Mouse (Mus musculus): ENCODE measurements around the gene Mob4. TPM values are rescaled to one million over a fixed set of nuclear protein-coding genes. Genes with fewer than 3 reads are reported as not detected.

The Mob4 gene
- polyA plus RNA-seq, 1 experiment from 2014 or later, result 94.4 TPM

- Histone ChIP-seq H3K4me3 (ENCODE audit: low read depth, low read length) (no peak overlapping the region), H3K36me3 (ENCODE audit: control insufficient read depth, insufficient read depth, low read length) (no peaks in the 10 kb centered on the region), H3K4me1 (replicated peaks; ENCODE audit: control insufficient read depth, insufficient read depth, low read length) (peaks cover 2% of the 10 kb centered on the region; the same call in 1 of the 2 replicates), H3K27ac (ENCODE audit: low read depth, low read length) (no peak overlapping the region), H3K27me3 (replicated peaks; ENCODE audit: control insufficient read depth, insufficient read depth, low read length) (no peaks in the 10 kb centered on the region), H3K9ac (ENCODE audit: low read depth, low read length) (no peak overlapping the region), H3K9me3 (ENCODE audit: control insufficient read depth, low read length) (peaks cover under 1% of the 10 kb centered on the region; the same call in 1 of the 2 replicates), H3K4me2 (no peak overlapping the region)
- no peak for ATAC-seq (replicated peaks; ENCODE audit: low FRiP score)
- DNase-seq (ENCODE audit: low spot score), result no peak
- 40% methylated on average over 5 of the region's 5 CpGs for WGBS
These were observed 33.0 kb downstream of the Mob4 start for GRCm38 (mm10) chr1:55164005-55164404.

- Histone ChIP-seq H3K4me3 (ENCODE audit: low read depth, low read length) (no peak overlapping the region), H3K9ac (ENCODE audit: low read depth, low read length) (no peak overlapping the region), H3K27me3 (replicated peaks; ENCODE audit: control insufficient read depth, insufficient read depth, low read length) (no peaks in the 10 kb centered on the region), H3K4me1 (replicated peaks; ENCODE audit: control insufficient read depth, insufficient read depth, low read length) (peaks cover 2% of the 10 kb centered on the region; the same call in 1 of the 2 replicates), H3K4me2 (no peak overlapping the region), H3K9me3 (ENCODE audit: control insufficient read depth, low read length) (peaks cover 5% of the 10 kb centered on the region; the same call in 1 of the 2 replicates), H3K36me3 (ENCODE audit: control insufficient read depth, insufficient read depth, low read length) (no peaks in the 10 kb centered on the region), H3K27ac (ENCODE audit: low read depth, low read length) (no peak overlapping the region)
- 58% methylated on average over 4 of the region's 4 CpGs for WGBS
- DNase-seq (ENCODE audit: low spot score) (no peak), ATAC-seq (replicated peaks; ENCODE audit: low FRiP score) (peak; percentile 62)
These were observed 36.5 kb downstream of the Mob4 start for GRCm38 (mm10) chr1:55167560-55167959.

GRCm38 (mm10) chr1:55168591-55168990 is 37.6 kb downstream of the Mob4 start:
- 86% methylated on average over 4 of the region's 4 CpGs for WGBS

GRCm38 (mm10) chr1:55171361-55172325 is 40.6 kb downstream of the Mob4 start:
- no peak for DNase-seq (ENCODE audit: low spot score)
- no peaks in the 10 kb centered on the region for H3K36me3 ChIP-seq (ENCODE audit: control insufficient read depth, insufficient read depth, low read length)
- ATAC-seq (replicated peaks; ENCODE audit: low FRiP score), result no peak
- H3K4me1 ChIP-seq (replicated peaks; ENCODE audit: control insufficient read depth, insufficient read depth, low read length), result peaks cover 2% of the 10 kb centered on the region; the same call in 1 of the 2 replicates
- no peak overlapping the region for H3K27ac ChIP-seq (ENCODE audit: low read depth, low read length)
- peak overlapping the region; percentile 37; the same call in 1 of the 2 replicates for H3K4me2 ChIP-seq
- peaks cover 5% of the 10 kb centered on the region; the same call in 1 of the 2 replicates for H3K9me3 ChIP-seq (ENCODE audit: control insufficient read depth, low read length)
- 64% methylated on average over 22 of the region's 22 CpGs for WGBS
- H3K4me3 ChIP-seq (ENCODE audit: low read depth, low read length), result no peak overlapping the region
- no peaks in the 10 kb centered on the region for H3K27me3 ChIP-seq (replicated peaks; ENCODE audit: control insufficient read depth, insufficient read depth, low read length)
- H3K9ac ChIP-seq (ENCODE audit: low read depth, low read length), result no peak overlapping the region

More at GRCm38 (mm10) chr1:55168591-55168990, 37.6 kb downstream of the Mob4 start:
- H3K9me3 ChIP-seq (ENCODE audit: control insufficient read depth, low read length), result peaks cover 5% of the 10 kb centered on the region; the same call in 1 of the 2 replicates
- no peaks in the 10 kb centered on the region for H3K36me3 ChIP-seq (ENCODE audit: control insufficient read depth, insufficient read depth, low read length)
- peaks cover 2% of the 10 kb centered on the region; the same call in 1 of the 2 replicates for H3K4me1 ChIP-seq (replicated peaks; ENCODE audit: control insufficient read depth, insufficient read depth, low read length)
- no peak overlapping the region for H3K9ac ChIP-seq (ENCODE audit: low read depth, low read length)
- no peak for DNase-seq (ENCODE audit: low spot score)
- ATAC-seq (replicated peaks; ENCODE audit: low FRiP score), result no peak
- H3K27me3 ChIP-seq (replicated peaks; ENCODE audit: control insufficient read depth, insufficient read depth, low read length), result no peaks in the 10 kb centered on the region
- no peak overlapping the region for H3K27ac ChIP-seq (ENCODE audit: low read depth, low read length)
- no peak overlapping the region for H3K4me2 ChIP-seq
- no peak overlapping the region for H3K4me3 ChIP-seq (ENCODE audit: low read depth, low read length)

GRCm38 (mm10) chr1:55173720-55174557 is 42.9 kb downstream of the Mob4 start:
- H3K27ac ChIP-seq (ENCODE audit: low read depth, low read length), result no peak overlapping the region
- WGBS, result 78% methylated on average over 10 of the region's 10 CpGs
- no peaks in the 10 kb centered on the region for H3K27me3 ChIP-seq (replicated peaks; ENCODE audit: control insufficient read depth, insufficient read depth, low read length)
- no peaks in the 10 kb centered on the region for H3K36me3 ChIP-seq (ENCODE audit: control insufficient read depth, insufficient read depth, low read length)
- no peak overlapping the region for H3K4me2 ChIP-seq
- peaks cover 5% of the 10 kb centered on the region; the same call in 1 of the 2 replicates for H3K9me3 ChIP-seq (ENCODE audit: control insufficient read depth, low read length)
- DNase-seq (ENCODE audit: low spot score) (no peak), ATAC-seq (replicated peaks; ENCODE audit: low FRiP score) (no peak)
- no peaks in the 10 kb centered on the region for H3K4me1 ChIP-seq (replicated peaks; ENCODE audit: control insufficient read depth, insufficient read depth, low read length)
- no peak overlapping the region for H3K9ac ChIP-seq (ENCODE audit: low read depth, low read length)
- no peak overlapping the region for H3K4me3 ChIP-seq (ENCODE audit: low read depth, low read length)

- no peaks in the 10 kb centered on the region for H3K4me1 ChIP-seq (replicated peaks; ENCODE audit: control insufficient read depth, insufficient read depth, low read length)
- H3K4me3 ChIP-seq (ENCODE audit: low read depth, low read length), result no peak overlapping the region
- no peak for DNase-seq (ENCODE audit: low spot score)
- H3K36me3 ChIP-seq (ENCODE audit: control insufficient read depth, insufficient read depth, low read length), result no peaks in the 10 kb centered on the region
- H3K9me3 ChIP-seq (ENCODE audit: control insufficient read depth, low read length), result no peaks in the 10 kb centered on the region
- WGBS, result 27% methylated on average over 3 of the region's 3 CpGs
- no peak overlapping the region for H3K9ac ChIP-seq (ENCODE audit: low read depth, low read length)
- H3K27ac ChIP-seq (ENCODE audit: low read depth, low read length), result no peak overlapping the region
- H3K4me2 ChIP-seq, result no peak overlapping the region
- ATAC-seq (replicated peaks; ENCODE audit: low FRiP score), result no peak
- no peaks in the 10 kb centered on the region for H3K27me3 ChIP-seq (replicated peaks; ENCODE audit: control insufficient read depth, insufficient read depth, low read length)
These were observed 43.6 kb downstream of the Mob4 start for GRCm38 (mm10) chr1:55174558-55175034.

GRCm38 (mm10) chr1:55179917-55180566 is 49.0 kb downstream of the Mob4 start:
- Histone ChIP-seq H3K9ac (ENCODE audit: low read depth, low read length) (no peak overlapping the region), H3K4me2 (no peak overlapping the region), H3K9me3 (ENCODE audit: control insufficient read depth, low read length) (peaks cover 5% of the 10 kb centered on the region; the same call in 1 of the 2 replicates), H3K4me1 (replicated peaks; ENCODE audit: control insufficient read depth, insufficient read depth, low read length) (no peaks in the 10 kb centered on the region), H3K27ac (ENCODE audit: low read depth, low read length) (no peak overlapping the region), H3K4me3 (ENCODE audit: low read depth, low read length) (no peak overlapping the region), H3K27me3 (replicated peaks; ENCODE audit: control insufficient read depth, insufficient read depth, low read length) (no peaks in the 10 kb centered on the region), H3K36me3 (ENCODE audit: control insufficient read depth, insufficient read depth, low read length) (no peaks in the 10 kb centered on the region)
- 66% methylated on average over 5 of the region's 5 CpGs for WGBS
- ATAC-seq (replicated peaks; ENCODE audit: low FRiP score) (no peak), DNase-seq (ENCODE audit: low spot score) (no peak)

GRCm38 (mm10) chr1:55182392-55182791 is 51.4 kb downstream of the Mob4 start:
- no peak for ATAC-seq (replicated peaks; ENCODE audit: low FRiP score)
- 92% methylated on average over 5 of the region's 5 CpGs for WGBS
- Histone ChIP-seq H3K9me3 (ENCODE audit: control insufficient read depth, low read length) (peaks cover 5% of the 10 kb centered on the region; the same call in 1 of the 2 replicates), H3K27me3 (replicated peaks; ENCODE audit: control insufficient read depth, insufficient read depth, low read length) (no peaks in the 10 kb centered on the region), H3K4me1 (replicated peaks; ENCODE audit: control insufficient read depth, insufficient read depth, low read length) (no peaks in the 10 kb centered on the region), H3K4me2 (no peak overlapping the region), H3K9ac (ENCODE audit: low read depth, low read length) (no peak overlapping the region), H3K4me3 (ENCODE audit: low read depth, low read length) (no peak overlapping the region), H3K27ac (ENCODE audit: low read depth, low read length) (no peak overlapping the region), H3K36me3 (ENCODE audit: control insufficient read depth, insufficient read depth, low read length) (no peaks in the 10 kb centered on the region)
- DNase-seq (ENCODE audit: low spot score), result no peak

Measured in liver, embryonic 11.5 days (tissue).